Mouse (Mus musculus): ENCODE data around the gene Prkg1.

GRCm38 (mm10) chr19:31104764-31105163 is 660.1 kb downstream of the Prkg1 start:
- no peak for TF ChIP-seq GATA1 (IDR thresholded peaks at IDR 0.05; ENCODE audit: borderline replicate concordance, low read length)
- no peak for TF ChIP-seq POLR2AphosphoS5 (IDR thresholded peaks at IDR 0.05; ENCODE audit: insufficient replicate concordance, low read depth, low read length)
- no peak for TF ChIP-seq CTCF (IDR thresholded peaks at IDR 0.05; ENCODE audit: low read depth, low read length)
